Mouse (Mus musculus) spleen, adult 2 months (tissue): Measurements from ENCODE around the gene Gprc5a.

Experiments
- CTCF ChIP-seq: fragments of 200-500 bp; IDR thresholded peaks from 2 replicates; pipeline ENCODE4 v1.5.1; 2011; ENCODE audit warnings: mild to moderate bottlenecking, inconsistent platforms; ENCODE audit not compliant: insufficient read depth, insufficient read length, insufficient replicate concordance; ENCODE audit errors: extremely low read depth
- POLR2A ChIP-seq: fragments of 200-500 bp; IDR thresholded peaks from 2 replicates; pipeline ENCODE4 v1.6.1; 2011; ENCODE audit warnings: low read depth, low read length, inconsistent platforms

GRCm38 (mm10) chr6:135087721-135088451, 22.4 kb downstream of the Gprc5a start:
- TF ChIP-seq POLR2A (no peak), CTCF (peak; percentile 78; the same call in 1 of the 2 replicates)
